Mouse (Mus musculus) liver, postnatal 0 days (tissue): ENCODE measurements around the gene Gtf2f1.

Experiments
- CTCF ChIP-seq: sonication (generic); IDR thresholded peaks from 2 replicates; pipeline ENCODE4 v1.5.1; 2016; ENCODE audit warnings: antibody characterized with exemption, low read depth
- EP300 ChIP-seq: IDR thresholded peaks from 2 replicates; pipeline ENCODE4 v1.6.1; 2016; ENCODE audit warnings: antibody characterized with exemption, low read depth, mild to moderate bottlenecking

DNA sequence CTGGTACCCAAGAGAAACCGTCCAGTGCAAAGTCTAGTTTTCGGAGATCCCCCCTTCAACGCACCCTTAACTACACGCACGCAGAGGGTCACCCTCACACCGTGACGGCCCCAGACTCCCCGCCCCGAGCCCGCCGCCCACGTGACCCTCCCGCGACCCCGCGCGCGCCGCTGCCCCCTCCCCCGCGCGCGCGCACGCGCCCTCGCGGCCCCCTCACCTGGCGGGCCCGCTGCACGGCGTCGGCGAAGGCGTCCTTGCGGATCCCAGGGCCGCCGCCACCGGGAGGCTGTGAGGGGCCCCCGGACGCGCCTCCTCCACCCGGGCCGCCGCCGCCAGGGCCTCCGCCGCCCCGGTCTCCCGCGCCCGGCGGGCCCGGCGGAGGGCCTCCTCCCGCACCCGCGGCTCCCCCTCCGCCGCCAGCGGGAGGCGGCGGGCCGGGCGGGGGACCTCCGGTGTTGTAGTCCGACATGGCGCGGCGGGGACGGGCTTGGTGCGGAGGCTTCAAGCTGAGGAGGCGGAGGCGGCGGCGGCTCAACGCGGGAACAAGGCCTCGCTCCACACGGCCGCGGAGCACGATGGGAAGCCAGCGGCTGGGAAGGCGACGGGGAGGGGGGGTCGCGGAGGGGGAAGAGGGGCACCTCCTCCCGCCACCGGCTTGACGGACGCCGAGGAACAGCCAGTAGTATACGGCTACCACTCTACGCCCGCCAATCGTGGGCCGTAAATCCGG lies 20.0 kb upstream of the Gtf2f1 start, which contains the start of gene Khsrp:
- TF ChIP-seq CTCF (no peak), EP300 (no peak)
